Mouse (Mus musculus) kidney, postnatal 10 days (tissue): ENCODE measurements at regions not wholly inside any gene's neighbourhood (a gene's known extent, or its start where the extent isn't known, plus 50 kb on each side); places are given as distances from the start of the nearest gene placed in this dataset.

Source experiments
- DNase-seq: peaks from one replicate; pipeline ENCODE4 v3.0.0; 2021; ENCODE audit warnings: mixed read lengths

GRCm38 (mm10) chr1:113204019-113204418, 1339.3 kb upstream of the Dsel start:
- DNase-seq: no peak

- DNase-seq: no peak
These were observed 1329.5 kb upstream of the Dsel start for GRCm38 (mm10) chr1:113194116-113194812.

DNA sequence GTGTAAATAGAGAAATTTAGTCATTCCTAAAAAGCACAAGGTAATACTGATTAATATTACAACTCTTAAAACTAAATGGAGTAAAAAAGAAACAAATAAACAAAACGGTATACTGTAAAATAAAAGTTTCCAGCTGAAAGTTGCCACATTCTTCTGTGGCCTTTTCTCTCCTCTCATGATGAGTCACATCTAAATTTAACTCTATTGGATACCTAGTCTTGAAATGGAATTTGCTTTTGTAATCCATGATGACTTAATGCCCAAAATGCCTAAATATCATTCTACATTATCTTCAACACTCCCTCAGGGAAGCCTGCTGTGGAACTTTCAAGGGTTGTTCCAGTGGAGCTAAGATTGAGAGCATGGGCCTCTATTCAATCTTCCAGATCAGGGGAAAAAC, 1298.5 kb upstream of the Dsel start:
- DNase-seq: no peak
